Mouse (Mus musculus): ENCODE measurements at regions not wholly inside any gene's neighbourhood (a gene's known extent, or its start where the extent isn't known, plus 50 kb on each side); places are given as distances from the start of the nearest gene placed in this dataset.

GRCm38 (mm10) chr11:71881841-71882240 lies 132.1 kb downstream of the Wscd1 start:
- TF ChIP-seq CTCF (IDR thresholded peaks at IDR 0.05; ENCODE audit: borderline replicate concordance, extremely low read depth, insufficient read depth, insufficient read length), result no peak
- no peak for TF ChIP-seq POLR2A (IDR thresholded peaks at IDR 0.05; ENCODE audit: borderline replicate concordance, extremely low read depth, insufficient read depth, insufficient read length, poor library complexity, severe bottlenecking)

All from brain, embryonic 14.5 days (tissue).